Mouse (Mus musculus): Measurements from ENCODE around the gene Tm4sf5. TPM values are rescaled to one million over a fixed set of nuclear protein-coding genes. Genes with fewer than 3 reads are reported as not detected.
"Not testable (repeated sequence)": the region's sequence is repeated elsewhere in the genome, so short reads cannot be mapped to it uniquely, and the experiment has no call there.

The Tm4sf5 gene
- not detected for total RNA-seq (2021)

GRCm38 (mm10) chr11:70504970-70505369 lies at the start of gene Tm4sf5:
Gene Tm4sf5, plus strand, starts transcription at chr11:70505244.
- no peak for DNase-seq

- DNase-seq: no peak
Observed at GRCm38 (mm10) chr11:70458688-70459600, 46.1 kb upstream of the Tm4sf5 start, which contains the start of gene Zmynd15. Gene Zmynd15, plus strand, starts transcription at chr11:70459433.

- no peak for DNase-seq
Observed at GRCm38 (mm10) chr11:70459601-70460101, 45.4 kb upstream of the Tm4sf5 start, which contains the start of gene Cxcl16. Gene Cxcl16, minus strand, starts transcription at chr11:70459984.

GRCm38 (mm10) chr11:70463970-70464369 lies 41.1 kb upstream of the Tm4sf5 start:
- no peak for DNase-seq

GRCm38 (mm10) chr11:70465211-70465610 lies 39.8 kb upstream of the Tm4sf5 start:
- DNase-seq: no peak

- DNase-seq: no peak
Observed at GRCm38 (mm10) chr11:70465824-70466223, 39.2 kb upstream of the Tm4sf5 start.

DNA sequence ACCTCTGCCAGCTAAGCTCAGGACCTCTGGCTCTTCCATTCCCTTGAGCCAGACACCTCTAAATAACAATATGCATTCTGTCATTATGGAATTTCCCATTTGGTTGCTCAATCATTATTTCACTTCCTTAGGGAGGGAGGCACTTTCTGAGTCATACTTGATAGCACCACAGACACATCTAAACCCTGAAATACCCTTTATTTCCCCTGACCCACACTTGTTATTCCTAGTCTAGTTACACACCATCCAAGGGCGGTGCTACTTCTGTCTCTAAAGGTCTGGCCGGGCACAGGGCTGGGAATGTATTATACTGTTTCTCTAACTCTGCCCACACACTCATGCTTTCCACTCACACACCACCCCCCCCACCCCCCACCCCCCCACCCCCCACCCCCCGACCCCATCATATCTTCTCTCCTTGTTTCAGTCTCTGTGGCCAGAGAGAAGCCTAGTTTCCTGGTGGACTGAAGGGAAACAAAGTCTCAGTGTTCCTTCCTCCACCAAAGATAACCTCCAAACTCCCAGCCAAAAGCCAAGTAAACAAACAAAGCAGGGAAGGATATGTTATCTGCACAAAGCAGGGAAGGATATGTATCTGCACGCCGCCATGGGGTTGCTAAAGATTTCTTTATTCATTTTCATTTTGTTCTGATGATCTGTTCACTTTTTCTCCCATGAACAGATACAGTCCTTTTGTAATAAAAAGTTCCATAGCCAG lies 37.0 kb upstream of the Tm4sf5 start:
- DNase-seq: no peak

GRCm38 (mm10) chr11:70469764-70470163 lies 35.3 kb upstream of the Tm4sf5 start:
- DNase-seq: no peak

DNA sequence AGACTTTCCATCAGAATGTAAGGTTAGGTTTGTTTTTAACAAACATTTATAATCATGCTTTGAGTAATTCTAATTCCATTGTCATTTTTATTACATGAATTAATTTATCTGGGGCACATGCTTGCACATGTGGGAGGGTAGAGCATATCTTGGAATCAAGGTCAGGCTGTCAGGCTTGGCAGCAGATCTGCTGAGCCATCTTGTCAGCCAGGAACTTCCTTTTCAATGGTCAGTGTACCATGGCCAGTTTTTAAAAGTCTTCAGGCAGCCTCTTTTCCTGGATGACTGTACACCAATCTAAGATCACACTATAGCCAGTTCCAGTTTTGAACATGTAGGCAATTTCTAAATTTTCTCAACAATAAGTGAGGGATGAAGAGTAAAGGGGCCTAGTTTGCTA lies 32.3 kb upstream of the Tm4sf5 start:
- DNase-seq: no peak

DNA sequence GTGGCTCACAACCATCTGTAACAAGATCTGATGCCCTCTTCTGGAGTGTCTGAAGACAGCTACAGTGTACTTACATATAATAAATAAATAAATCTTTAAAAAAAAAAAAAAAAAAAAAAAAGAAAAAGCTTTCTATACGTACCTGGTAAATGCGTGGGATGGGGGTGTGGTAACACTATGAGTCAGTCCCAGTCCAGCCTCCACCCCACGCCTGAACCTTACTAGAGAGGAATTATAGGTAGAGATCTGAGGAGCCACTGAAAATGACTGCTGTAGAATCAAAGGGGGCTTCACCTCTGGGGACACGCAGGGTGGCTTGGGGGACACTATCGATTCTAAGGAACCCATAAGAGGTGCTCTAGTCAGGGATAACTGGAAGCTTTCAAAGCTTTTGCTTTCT lies 31.8 kb upstream of the Tm4sf5 start:
- DNase-seq: not testable (repeated sequence)

DNA sequence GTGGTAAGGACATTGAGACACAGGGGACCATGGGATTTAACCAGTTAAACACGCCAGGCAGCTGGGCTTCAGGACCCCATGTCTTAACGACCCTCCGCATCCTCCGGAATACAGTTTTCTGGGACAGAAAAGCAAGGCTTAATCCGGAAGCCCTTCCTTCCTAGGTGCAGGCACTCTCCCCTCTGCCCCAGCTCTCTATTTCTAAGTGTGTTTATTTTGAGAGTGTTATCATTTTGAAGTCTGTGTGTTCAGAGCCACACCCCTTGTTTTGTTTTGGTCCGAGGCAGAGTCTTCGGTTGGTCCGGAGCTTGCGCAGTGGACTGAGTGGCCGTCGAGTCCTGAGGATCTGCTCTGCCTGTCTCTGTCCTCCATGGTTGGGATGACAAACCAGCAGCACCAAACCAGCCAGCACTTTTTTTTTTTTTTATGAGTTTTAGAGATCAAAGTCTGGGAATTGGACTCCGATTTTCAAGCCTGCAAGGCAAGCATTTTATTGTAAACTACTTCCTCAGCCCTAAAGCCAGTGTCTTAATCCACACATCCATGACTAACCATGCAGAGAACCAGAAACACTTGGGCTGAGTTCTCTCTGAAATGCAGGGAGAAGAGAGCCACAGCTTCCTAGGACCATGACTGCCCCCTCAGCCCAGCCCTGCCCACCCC lies 30.0 kb upstream of the Tm4sf5 start:
- no peak for DNase-seq

- no peak for DNase-seq
Observed at GRCm38 (mm10) chr11:70485498-70485897, 19.5 kb upstream of the Tm4sf5 start.

DNA sequence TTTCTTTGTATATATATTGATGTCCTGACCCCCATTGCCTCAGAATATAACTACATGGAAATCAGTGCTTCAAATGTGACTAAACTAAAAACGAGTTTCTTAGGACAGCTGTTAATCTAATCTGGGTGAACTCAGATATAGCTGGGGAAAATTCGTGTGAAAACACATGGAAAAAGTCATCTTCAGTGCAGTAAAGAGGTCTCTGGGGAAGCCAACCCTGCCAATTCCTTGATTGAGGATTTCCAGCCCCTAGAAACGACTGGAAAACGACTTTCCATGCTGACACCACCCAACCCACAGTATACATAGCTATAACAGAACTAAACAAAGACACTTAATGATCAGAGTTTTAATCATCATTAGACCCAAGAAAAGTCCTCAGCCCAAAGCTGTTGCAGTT lies 17.2 kb upstream of the Tm4sf5 start:
- no peak for DNase-seq

DNA sequence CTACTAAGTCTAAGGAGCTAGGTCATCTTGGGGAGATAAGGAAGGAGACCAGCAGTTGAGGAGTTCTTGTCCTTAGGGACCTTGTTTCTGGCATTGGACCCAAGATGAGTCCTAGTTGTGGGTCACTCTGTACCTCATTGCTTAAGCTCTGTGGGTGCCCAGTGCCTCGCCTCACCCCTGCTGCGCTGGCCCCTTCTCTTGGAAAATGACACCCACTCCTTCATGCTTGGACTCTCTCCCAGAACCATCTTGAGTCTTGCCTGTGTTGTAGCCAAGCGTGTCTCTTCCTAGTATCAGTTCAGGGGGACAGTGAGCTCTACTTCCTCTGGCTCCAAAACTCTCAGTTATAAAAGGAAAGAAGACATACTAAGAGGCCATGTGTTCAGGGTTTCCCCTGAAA lies 15.9 kb upstream of the Tm4sf5 start:
- DNase-seq: no peak

DNA sequence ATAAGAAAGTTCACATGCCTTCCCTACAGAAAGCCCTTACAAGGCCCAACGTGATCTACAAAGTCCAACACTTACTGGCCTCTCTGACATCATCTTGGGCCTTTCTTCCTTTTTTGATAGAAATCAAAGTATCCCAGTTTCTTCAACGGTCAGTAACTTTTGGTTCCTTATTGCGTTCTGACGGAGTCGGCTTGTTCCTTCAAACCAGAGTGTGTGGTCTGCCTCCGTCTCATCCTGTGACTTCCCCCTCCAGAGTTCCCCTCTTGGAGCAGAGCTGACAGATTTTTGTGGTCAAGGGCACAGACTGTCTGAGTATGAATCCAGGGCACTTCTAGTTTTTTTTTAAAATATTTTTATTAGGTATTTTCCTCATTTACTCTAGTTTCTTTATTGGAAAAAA lies 15.4 kb upstream of the Tm4sf5 start:
- DNase-seq: no peak

DNA sequence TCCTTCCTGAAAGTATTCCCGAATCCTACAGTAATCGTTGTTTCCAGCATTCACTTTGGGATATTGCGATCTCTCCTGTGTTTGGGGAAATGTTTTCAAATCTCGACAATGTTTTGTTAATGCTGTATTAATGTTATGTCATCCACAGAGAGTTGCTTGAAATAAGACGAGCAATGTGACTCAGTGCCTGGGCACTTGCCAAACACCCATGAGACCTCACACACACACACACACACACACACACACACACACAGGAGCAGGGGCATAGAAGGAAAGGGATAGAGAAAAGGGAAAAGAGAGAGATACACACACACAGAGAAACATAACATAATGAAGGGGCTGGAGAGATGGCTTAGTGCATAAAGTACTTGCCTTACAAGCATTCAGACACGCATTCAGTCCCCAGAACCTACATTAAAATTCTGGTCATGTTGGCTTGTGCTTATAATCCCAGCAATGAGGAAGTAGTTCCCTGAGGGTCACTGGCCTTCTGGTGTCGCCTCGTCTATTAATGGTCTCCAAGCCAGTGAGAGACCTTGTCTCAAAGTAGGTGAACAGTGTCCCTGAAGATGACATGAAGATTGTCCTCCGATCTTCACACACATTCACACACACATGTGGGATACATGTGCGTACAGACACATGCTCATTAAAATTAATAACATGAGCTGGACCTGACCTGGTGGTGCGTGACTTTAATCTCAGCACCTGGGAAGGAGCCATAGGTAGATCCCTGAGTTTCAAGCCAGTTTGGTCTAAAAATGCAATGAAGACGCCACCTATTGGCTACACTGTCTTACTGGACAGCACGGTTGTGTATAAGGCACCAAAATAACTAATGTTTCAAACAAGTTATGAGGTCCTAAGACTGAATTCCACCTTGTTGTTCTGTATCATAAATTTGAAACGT lies 5.2 kb upstream of the Tm4sf5 start:
- no peak for DNase-seq

DNA sequence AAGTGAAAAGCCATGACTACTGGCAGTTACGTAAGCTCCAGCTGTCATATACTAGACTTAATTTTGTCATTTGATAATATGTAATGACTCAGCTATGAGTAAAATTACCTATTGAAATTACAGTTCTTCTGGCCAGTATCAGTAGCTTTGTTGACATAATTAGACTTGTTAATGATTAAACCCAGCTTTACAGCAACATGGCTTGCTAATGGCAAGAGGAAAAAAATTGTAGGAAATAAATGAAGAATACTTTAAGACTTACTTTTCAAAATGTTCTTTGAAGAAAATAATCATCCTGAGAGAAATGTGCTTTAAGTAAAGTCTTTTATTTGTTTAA lies 4.6 kb upstream of the Tm4sf5 start:
- DNase-seq: no peak

DNA sequence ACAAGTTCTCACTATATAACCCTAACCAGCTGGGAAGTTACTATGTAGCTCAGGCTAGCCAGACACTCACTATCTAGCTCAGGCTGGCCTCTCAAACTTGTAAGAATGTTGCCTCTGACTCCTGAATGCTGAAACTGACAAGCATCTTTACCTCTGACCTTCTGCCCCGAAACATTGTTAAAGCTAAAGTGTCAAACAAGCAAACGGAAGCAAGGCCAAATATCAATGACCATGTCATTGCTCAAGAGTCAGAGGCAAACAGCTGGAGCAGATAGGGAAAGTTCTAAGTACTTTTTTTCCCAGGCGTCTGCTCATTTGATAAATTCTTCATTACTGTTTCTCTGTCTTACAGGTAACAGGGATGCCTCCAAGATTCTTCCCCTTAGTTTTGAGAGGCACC lies 3.0 kb upstream of the Tm4sf5 start:
- no peak for DNase-seq

GRCm38 (mm10) chr11:70506385-70506784 lies 1.3 kb downstream of the Tm4sf5 start:
- DNase-seq: peak; percentile 24 to 47

DNA sequence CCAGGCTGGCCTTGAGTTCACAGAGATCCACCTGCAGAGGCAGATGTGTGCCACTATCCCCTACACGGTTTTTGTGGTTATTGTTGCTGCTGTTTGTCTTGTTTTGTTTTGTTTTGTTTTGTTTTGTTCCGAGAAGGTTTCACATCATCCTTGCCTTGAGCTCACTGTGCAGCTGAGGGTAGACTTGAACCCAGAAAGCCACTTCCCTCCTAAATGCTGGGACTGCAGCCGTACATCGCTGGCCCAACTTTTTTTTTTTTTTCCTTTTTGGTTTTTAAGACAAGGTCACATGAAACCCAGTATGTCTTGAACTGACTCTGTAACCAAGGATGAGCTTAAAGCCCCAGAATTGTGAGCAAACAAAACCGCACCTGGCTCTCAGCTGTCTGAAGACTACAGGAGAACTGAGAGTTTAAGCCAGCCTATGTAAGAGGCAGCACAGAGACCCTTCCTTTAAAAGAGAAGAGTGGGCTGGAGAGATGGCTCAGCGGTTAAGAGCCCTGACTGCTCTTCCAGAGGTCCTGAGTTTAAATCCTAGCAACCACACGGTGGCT lies 2.0 kb downstream of the Tm4sf5 start:
- DNase-seq: no peak

- peak in 1 of 2 experiments; percentile 36 for DNase-seq
Observed at GRCm38 (mm10) chr11:70509753-70510564, 4.9 kb downstream of the Tm4sf5 start.
